Mouse (Mus musculus): Measurements from ENCODE around the gene Hagh.

Gene Hagh

GRCm38 (mm10) chr17:24902671-24903474 is 62.9 kb downstream of the Hagh start:
- DNase-seq (ENCODE audit: low spot score in 2 of 2), result no peak

GRCm38 (mm10) chr17:24903767-24904166 is 63.8 kb downstream of the Hagh start:
- no peak for DNase-seq (ENCODE audit: low spot score in 2 of 2)

- no peak for DNase-seq (ENCODE audit: low spot score in 2 of 2)
Observed at GRCm38 (mm10) chr17:24907591-24907990, 67.6 kb downstream of the Hagh start.

GRCm38 (mm10) chr17:24913984-24914383 is 74.0 kb downstream of the Hagh start:
- DNase-seq (ENCODE audit: low spot score in 2 of 2), result no peak

Data from urinary bladder, postnatal 4 days (tissue).